Mouse (Mus musculus) MEL-GATA-1-ER (cell line): ENCODE measurements around the gene Cpeb2.

Experiments
- DNase-seq: peaks from one replicate; pipeline ENCODE4 v3.0.0-alpha.2; 2012; ENCODE audit warnings: low read depth; ENCODE audit errors: extremely low read depth

Gene Cpeb2

DNA sequence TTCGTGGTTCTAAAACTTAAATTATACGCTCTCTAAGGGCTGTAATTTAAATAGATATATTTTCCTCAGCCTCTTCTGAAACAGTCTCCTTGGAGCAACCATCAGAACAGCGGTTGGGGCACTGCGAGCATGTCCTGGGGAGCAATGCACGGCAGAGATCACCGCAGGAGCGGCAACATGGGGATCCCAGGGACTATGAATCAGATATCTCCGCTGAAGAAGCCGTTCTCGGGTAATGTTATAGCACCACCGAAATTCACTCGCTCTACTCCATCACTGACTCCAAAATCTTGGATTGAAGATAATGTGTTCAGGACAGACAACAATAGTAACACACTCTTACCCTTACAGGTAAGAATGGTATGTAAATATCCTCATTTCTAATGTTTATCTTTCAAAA is 4.3 kb downstream of the Cpeb2 start:
- DNase-seq, result no peak

- peak; percentile 86 for DNase-seq
Observed at GRCm38 (mm10) chr5:43239141-43239835, 6.3 kb downstream of the Cpeb2 start.

- no peak for DNase-seq
Observed at GRCm38 (mm10) chr5:43240729-43241128, 7.8 kb downstream of the Cpeb2 start.

- DNase-seq, result no peak
Observed at GRCm38 (mm10) chr5:43246236-43246635, 13.3 kb downstream of the Cpeb2 start.

- no peak for DNase-seq
Observed at GRCm38 (mm10) chr5:43246954-43247353, 14.0 kb downstream of the Cpeb2 start.

- no peak for DNase-seq
Observed at GRCm38 (mm10) chr5:43248001-43248430, 15.0 kb downstream of the Cpeb2 start.

DNA sequence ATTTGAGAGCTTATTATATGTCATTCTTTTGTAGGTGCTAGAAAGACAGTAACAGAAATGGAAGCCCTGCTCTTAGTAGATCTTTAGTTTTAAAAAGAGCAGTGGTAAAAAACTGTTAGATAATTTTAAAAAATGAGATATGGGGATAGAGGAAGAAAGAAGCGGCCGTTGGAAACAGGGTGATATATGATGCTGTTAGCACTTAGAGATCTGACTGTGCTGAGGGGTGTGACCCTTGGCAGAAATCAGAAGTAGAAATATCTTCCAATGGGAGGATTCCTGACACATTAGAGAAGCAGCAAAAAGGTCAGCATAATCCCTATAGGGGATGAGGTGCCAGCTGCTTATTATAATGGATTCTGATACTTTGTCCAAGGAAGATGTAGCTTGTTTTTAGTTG is 24.5 kb downstream of the Cpeb2 start:
- no peak for DNase-seq

GRCm38 (mm10) chr5:43258472-43259142 is 25.6 kb downstream of the Cpeb2 start:
- DNase-seq, result no peak

DNA sequence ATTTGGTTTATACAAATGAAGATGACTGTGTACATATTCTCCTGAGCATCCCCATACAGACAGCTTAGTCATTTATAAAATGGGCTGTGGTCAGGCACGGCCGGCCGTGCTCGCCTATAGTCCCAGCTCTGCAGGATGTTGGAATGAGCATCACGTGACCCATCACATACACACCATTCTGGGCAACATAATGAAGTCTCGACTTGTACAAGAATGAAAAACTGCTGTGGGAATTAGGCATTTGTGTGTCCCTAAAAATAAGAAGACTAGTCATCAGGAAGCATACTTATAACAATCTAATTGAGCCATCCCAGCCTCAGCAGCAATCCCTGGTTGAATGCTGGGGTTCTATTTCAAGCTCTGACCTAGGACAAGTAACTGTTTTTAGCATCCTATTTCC is 28.8 kb downstream of the Cpeb2 start:
- DNase-seq, result no peak

DNA sequence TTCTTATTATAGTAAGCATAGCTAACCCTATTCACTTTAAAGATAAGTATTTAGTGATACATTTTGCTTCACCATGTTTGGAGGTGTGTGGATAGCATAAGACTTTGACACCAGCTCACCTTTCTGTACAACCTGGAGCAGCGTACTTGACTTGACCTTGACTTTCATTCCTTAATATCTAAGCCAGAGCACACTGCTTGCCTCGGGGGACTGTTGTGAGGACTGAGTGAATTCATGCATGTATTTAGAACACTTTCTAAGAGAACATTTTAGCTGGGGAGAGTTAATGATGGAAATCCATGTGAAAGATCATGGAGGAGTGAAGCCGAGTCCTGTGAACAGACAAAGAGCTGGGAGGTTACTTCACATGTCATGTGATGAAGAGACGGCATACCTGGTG is 31.0 kb downstream of the Cpeb2 start:
- no peak for DNase-seq

- DNase-seq, result no peak
Observed at GRCm38 (mm10) chr5:43264696-43265095, 31.7 kb downstream of the Cpeb2 start.

GRCm38 (mm10) chr5:43277982-43278381 is 45.0 kb downstream of the Cpeb2 start:
- DNase-seq, result no peak

GRCm38 (mm10) chr5:43279774-43280173 is 46.8 kb downstream of the Cpeb2 start:
- no peak for DNase-seq

GRCm38 (mm10) chr5:43285756-43286155 is 52.8 kb downstream of the Cpeb2 start:
- DNase-seq, result no peak

DNA sequence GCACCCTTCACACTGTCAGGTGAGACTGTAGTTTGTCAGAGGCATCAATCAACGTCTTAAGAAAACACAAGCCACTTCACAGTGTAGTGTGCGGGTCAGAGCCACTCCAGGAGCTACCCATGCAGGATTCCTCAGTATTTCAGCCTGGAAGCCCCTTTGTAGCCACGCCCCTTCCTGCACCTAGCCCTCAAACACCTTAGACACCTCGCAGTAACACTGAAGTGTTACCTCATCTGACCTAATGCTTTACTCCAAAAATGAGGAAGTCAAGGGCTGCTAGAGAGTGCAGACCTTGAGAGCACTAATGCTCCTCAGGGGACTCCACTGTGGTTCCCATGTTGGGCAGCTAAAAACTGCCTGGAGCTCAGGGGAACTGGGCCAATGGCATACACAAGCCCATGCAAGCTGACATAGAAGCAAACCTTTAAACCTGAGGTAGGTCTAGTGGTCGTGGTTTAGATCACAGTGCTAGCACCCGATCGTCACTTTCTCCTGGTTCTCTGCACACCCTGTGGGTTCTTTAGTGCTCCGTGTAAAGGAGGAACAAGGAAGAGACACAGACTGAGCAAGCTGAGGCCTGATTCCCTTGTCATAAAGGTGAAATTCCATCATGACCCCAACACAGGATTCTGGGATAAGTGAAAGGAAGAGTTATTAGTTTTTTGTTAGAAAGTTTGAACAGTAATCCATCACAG is 56.9 kb downstream of the Cpeb2 start:
- peak; percentile 39 for DNase-seq

GRCm38 (mm10) chr5:43293136-43293535 is 60.2 kb downstream of the Cpeb2 start:
- DNase-seq, result peak; percentile 16

DNA sequence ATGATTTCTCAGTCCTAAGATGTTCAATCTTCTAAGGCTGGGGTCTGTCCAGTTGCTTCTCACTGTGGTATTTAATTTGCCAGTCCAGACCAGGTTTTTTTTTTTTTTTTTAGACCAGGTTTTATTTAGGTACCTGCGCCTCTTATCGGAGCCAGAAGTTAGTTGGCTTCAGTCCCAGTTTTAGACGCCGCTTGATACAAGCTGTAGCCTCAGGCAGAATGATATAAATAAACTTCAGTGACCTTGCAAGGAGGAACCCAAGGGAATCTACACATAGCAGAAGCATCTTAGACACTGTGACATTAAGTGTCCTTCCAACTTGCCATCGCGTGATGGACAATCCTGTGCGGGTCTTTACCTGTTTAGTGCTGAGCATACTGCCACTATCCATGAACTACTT is 64.5 kb downstream of the Cpeb2 start:
- DNase-seq, result peak; percentile 36

DNA sequence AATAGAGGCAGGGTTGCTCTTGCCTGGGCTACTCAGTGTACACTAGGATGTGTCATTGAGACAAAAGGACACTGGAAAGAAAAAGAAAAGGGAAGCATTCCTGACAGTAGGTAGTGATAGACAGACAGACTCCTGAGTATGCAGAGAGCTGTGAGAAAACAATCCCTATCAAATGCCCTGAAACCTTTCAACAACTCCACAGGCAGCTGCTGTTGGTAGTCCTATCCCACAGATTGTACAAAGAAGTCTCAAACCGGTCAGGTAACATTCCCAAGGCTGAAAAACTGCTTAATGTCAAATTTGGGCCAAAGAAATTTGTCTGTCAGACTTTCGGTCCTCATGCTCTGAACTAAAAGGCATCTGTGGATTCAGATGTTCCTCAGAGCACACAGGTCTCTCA is 66.0 kb downstream of the Cpeb2 start:
- no peak for DNase-seq

GRCm38 (mm10) chr5:43300076-43300475 is 67.1 kb downstream of the Cpeb2 start:
- no peak for DNase-seq

DNA sequence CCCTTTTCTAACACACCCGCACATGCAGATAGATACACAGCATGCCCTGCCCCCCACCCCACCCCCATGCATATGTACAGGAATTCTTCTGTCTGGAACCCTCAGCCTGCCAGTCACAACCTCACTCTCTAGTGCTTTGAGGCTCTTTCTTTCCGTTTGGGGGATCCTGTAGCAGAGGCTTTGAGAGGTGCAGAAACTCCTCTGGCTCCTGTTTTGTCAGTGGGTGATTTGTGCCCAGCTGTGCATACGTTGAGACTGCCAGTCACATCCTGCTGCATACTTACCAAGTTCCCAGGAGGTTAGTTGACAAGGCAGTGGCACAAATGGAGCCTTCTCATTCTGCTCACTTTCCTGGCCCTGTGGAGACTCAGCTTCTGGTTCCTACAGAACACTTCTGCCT is 68.0 kb downstream of the Cpeb2 start:
- no peak for DNase-seq

DNA sequence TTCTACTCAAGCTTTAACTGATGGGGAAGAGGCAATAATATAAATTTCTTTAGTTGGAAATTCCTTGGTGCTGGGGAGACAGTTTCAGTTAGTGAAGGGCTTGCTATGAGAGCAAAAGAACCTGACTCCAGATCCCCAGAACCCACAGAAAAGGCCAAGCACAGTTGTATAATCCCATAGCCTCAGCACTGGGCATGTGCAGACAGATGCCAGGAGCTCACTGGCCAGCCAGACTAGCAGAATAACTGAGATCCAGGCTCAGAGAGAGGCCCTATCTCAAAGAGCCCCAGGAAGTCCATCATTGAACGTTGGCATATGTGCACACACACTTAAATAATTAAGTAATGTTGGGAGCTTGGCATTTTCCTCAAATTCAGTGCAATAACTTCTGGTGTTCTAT is 70.5 kb downstream of the Cpeb2 start:
- DNase-seq, result no peak

GRCm38 (mm10) chr5:43305449-43305848 is 72.5 kb downstream of the Cpeb2 start:
- DNase-seq, result no peak

DNA sequence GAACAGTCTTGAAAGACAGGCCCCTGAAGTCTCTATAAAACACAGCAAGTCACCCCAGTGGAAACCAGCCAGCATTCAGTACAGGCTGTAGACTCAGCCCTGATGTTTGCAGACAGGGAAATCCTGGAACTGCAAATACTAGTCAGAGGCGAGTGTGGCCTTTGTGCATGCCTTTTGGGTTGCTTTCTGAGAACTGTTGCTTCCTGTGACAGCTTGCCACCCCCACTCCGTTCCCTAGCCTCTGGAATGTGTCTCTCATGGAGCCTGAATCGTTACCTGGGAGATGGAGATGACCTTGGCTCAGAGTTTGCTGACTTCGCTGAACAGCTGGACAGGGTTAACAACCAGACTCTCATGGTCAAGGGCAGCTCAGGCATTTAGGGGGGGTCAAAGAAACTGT is 77.0 kb downstream of the Cpeb2 start:
- no peak for DNase-seq
